Comparison of ENCODE assay signal across 8 mouse cellular contexts in genomic region chr3:30968531-30969092, GRCm38 (mm10). TPM values are rescaled to one million over a fixed set of nuclear protein-coding genes. Genes with fewer than 3 reads are reported as not detected.
DNase-seq lines count a peak whose midpoint lies in the region; ATAC-seq lines count a peak whose summit lies in the region.

No protein-coding gene starts in this region.

- intact Hi-C loops in gastrocnemius, postnatal 36 days (cut with DNase I), result loop anchor here (10.0 kb wide), 1 partner anchor 244 kb away; no protein-coding TSS in a partner anchor

- H3K4me1 ChIP-seq in intestine, embryonic 14.5 days (replicated peaks; ENCODE audit: control insufficient read depth, insufficient read depth, low read length), result peaks cover 7% of the 10 kb centered on the region; the same call in 1 of the 2 replicates
- H3K4me1 ChIP-seq in limb, embryonic 10.5 days, result peaks cover 25% of the 10 kb centered on the region
- H3K4me1 ChIP-seq in midbrain, embryonic 10.5 days, result peaks cover 13% of the 10 kb centered on the region

- no peaks in the 10 kb centered on the region for H3K9me3 ChIP-seq in intestine, embryonic 14.5 days (ENCODE audit: control insufficient read depth, low read length)
- H3K9me3 ChIP-seq in limb, embryonic 10.5 days (replicated peaks), result no peaks in the 10 kb centered on the region
- no peaks in the 10 kb centered on the region for H3K9me3 ChIP-seq in midbrain, embryonic 10.5 days (replicated peaks)

- peak overlapping the region; percentile 62 for H3K4me2 ChIP-seq in intestine, embryonic 14.5 days (ENCODE audit: low read length)

- peak overlapping the region; percentile 88 for H3K9ac ChIP-seq in intestine, embryonic 14.5 days (ENCODE audit: low read length)

- H3K36me3 ChIP-seq in intestine, embryonic 14.5 days (ENCODE audit: control insufficient read depth, insufficient read depth, low read length), result peaks cover 23% of the 10 kb centered on the region
- peaks cover 24% of the 10 kb centered on the region for H3K36me3 ChIP-seq in limb, embryonic 10.5 days
- H3K36me3 ChIP-seq in midbrain, embryonic 10.5 days, result peaks cover 28% of the 10 kb centered on the region

- ATAC-seq in intestine, embryonic 14.5 days (replicated peaks; ENCODE audit: low FRiP score, low TSS enrichment, low read depth), result peak; percentile 65

- 1% methylated on average over 51 of the region's 54 CpGs for WGBS in intestine, embryonic 14.5 days
- WGBS in limb, embryonic 10.5 days, result 1% methylated on average over 53 of the region's 54 CpGs
- under 1% methylated on average over 54 of the region's 54 CpGs for WGBS in midbrain, embryonic 10.5 days

- H3K4me3 ChIP-seq in intestine, embryonic 14.5 days (ENCODE audit: low read depth, low read length), result peak overlapping the region; percentile 87
- peak overlapping the region; percentile 99 for H3K4me3 ChIP-seq in limb, embryonic 10.5 days
- peak overlapping the region; percentile 99 for H3K4me3 ChIP-seq in midbrain, embryonic 10.5 days

- peak; percentile 30 to 49 for DNase-seq in urinary bladder, adult 18-20 months (ENCODE audit: low spot score in 2 of 2)
- DNase-seq in urinary bladder, postnatal 10 days (ENCODE audit: low spot score), result no peak
- peak; percentile 67 for DNase-seq in embryo, embryonic 10 days (ENCODE audit: low spot score)
- peak; percentile 22 to 36 for DNase-seq in gastrocnemius, postnatal 36 days
- DNase-seq in intestine, embryonic 14.5 days (ENCODE audit: low spot score), result peak; percentile 85
- peak; percentile 71 for DNase-seq in limb, embryonic 10.5 days (ENCODE audit: low spot score)
- DNase-seq in midbrain, embryonic 10.5 days (ENCODE audit: low spot score), result peak; percentile 64
- DNase-seq in spleen, adult 12 weeks (ENCODE audit: low spot score), result peak; percentile 42

- no peaks in the 10 kb centered on the region for H3K27me3 ChIP-seq in intestine, embryonic 14.5 days (replicated peaks; ENCODE audit: control insufficient read depth, insufficient read depth, low read length)
- H3K27me3 ChIP-seq in limb, embryonic 10.5 days (ENCODE audit: low read depth, poor library complexity, severe bottlenecking), result no peaks in the 10 kb centered on the region
- no peaks in the 10 kb centered on the region for H3K27me3 ChIP-seq in midbrain, embryonic 10.5 days (ENCODE audit: low read depth, poor library complexity, severe bottlenecking)

- H3K27ac ChIP-seq in intestine, embryonic 14.5 days (ENCODE audit: low read depth), result peak overlapping the region; percentile 87
- peak overlapping the region; percentile 95 for H3K27ac ChIP-seq in limb, embryonic 10.5 days
- H3K27ac ChIP-seq in midbrain, embryonic 10.5 days (replicated peaks), result peak overlapping the region; percentile 94

RNA-seq across cellular contexts. Expression of gene Phc3, which starts 0.6 kb away (rescaled TPM):
- total RNA-seq in gastrocnemius, postnatal 36 days (2021), result 10 to 100 TPM in 1 of 2 experiments, 1 to 10 TPM in 1; 9.3 to 11.6 TPM
- 8.8 and 9.1 TPM in 2 replicates for polyA plus RNA-seq in intestine, embryonic 14.5 days (2014; fragmentation: Nextera tagmentation; extraction: Ambion mirVana)
- polyA plus RNA-seq in limb, embryonic 10.5 days (2016; fragmentation: Nextera tagmentation; extraction: Ambion mirVana), result 4.7 and 5.4 TPM in 2 replicates
- 3.9 and 4.5 TPM in 2 replicates for polyA plus RNA-seq in midbrain, embryonic 10.5 days (2016; fragmentation: Nextera tagmentation; extraction: Ambion mirVana)

RNA-seq across cellular contexts. Expression of gene Prkci, which starts 26.9 kb away (rescaled TPM):
- 1 to 10 TPM; 2.8 to 3.0 TPM for total RNA-seq in gastrocnemius, postnatal 36 days (2021)
- 48.0 and 51.8 TPM in 2 replicates for polyA plus RNA-seq in intestine, embryonic 14.5 days (2014; fragmentation: Nextera tagmentation; extraction: Ambion mirVana)
- polyA plus RNA-seq in limb, embryonic 10.5 days (2016; fragmentation: Nextera tagmentation; extraction: Ambion mirVana), result 33.8 and 37.7 TPM in 2 replicates
- 31.0 and 31.7 TPM in 2 replicates for polyA plus RNA-seq in midbrain, embryonic 10.5 days (2016; fragmentation: Nextera tagmentation; extraction: Ambion mirVana)
